ENCODE assay signal across 28 mouse cellular contexts in genomic region chr16:51249593-51249992, GRCm38 (mm10).
DNase-seq lines count a peak whose midpoint lies in the region; ATAC-seq and TF ChIP-seq lines count a peak whose summit lies in the region.
"Had no signal": no experiment of that assay in that cellular context is flagged by ENCODE, and none has a peak within 500 bp of the region (broad histone marks: within the 10 kb centered on the region; RNA-seq: fewer than 3 reads in every experiment).

No protein-coding gene starts in this region.

- 80% methylated on average over 3 of the region's 3 CpGs for WGBS in embryonic facial prominence, embryonic 11.5 days
- 87% methylated on average over 3 of the region's 3 CpGs for WGBS in embryonic facial prominence, embryonic 10.5 days
- WGBS in kidney, postnatal 0 days = 53% methylated on average over 3 of the region's 3 CpGs
- 57% methylated on average over 3 of the region's 3 CpGs for WGBS in kidney, embryonic 15.5 days
- 88% methylated on average over 3 of the region's 3 CpGs for WGBS in heart, embryonic 11.5 days (ENCODE audit: insufficient replicate concordance)

- H3K27ac ChIP-seq in embryonic facial prominence, embryonic 11.5 days (replicated peaks; ENCODE audit: low read depth, low read length) = no peak overlapping the region
- H3K27ac ChIP-seq in embryonic facial prominence, embryonic 10.5 days (replicated peaks) = no peak overlapping the region
- H3K27ac ChIP-seq in kidney, postnatal 0 days = no peak overlapping the region
- H3K27ac ChIP-seq in kidney, embryonic 15.5 days = no peak overlapping the region
- no peak overlapping the region for H3K27ac ChIP-seq in MEL (ENCODE audit: control insufficient read depth, low read depth, low read length)
- H3K27ac ChIP-seq in heart, embryonic 11.5 days (ENCODE audit: low read depth, low read length) = no peak overlapping the region
- H3K27ac ChIP-seq: embryonic facial prominence, embryonic 13.5 days; embryonic facial prominence, embryonic 15.5 days; forebrain, embryonic 10.5 days; forebrain, embryonic 12.5 days had no signal

- no peaks in the 10 kb centered on the region for H3K9me3 ChIP-seq in embryonic facial prominence, embryonic 11.5 days (replicated peaks; ENCODE audit: control insufficient read depth, low read length)
- no peaks in the 10 kb centered on the region for H3K9me3 ChIP-seq in embryonic facial prominence, embryonic 10.5 days
- no peaks in the 10 kb centered on the region for H3K9me3 ChIP-seq in kidney, postnatal 0 days (replicated peaks; ENCODE audit: low read length)
- H3K9me3 ChIP-seq in kidney, embryonic 15.5 days (replicated peaks) = no peaks in the 10 kb centered on the region
- H3K9me3 ChIP-seq in MEL (replicated peaks; ENCODE audit: insufficient read depth, low read length) = no peaks in the 10 kb centered on the region
- H3K9me3 ChIP-seq in heart, embryonic 11.5 days (replicated peaks; ENCODE audit: control insufficient read depth, low read length) = no peaks in the 10 kb centered on the region
- H3K9me3 ChIP-seq: embryonic facial prominence, embryonic 13.5 days; embryonic facial prominence, embryonic 15.5 days; forebrain, embryonic 10.5 days; forebrain, embryonic 12.5 days; G1E had no signal

- H3K79me2 ChIP-seq in MEL (ENCODE audit: control insufficient read depth, insufficient read depth, low read length, poor library complexity) = no peaks in the 10 kb centered on the region

- DNase-seq in embryonic facial prominence, embryonic 11.5 days (ENCODE audit: low spot score) = peak; percentile 1
- DNase-seq in embryonic facial prominence, embryonic 10.5 days (ENCODE audit: low spot score) = no peak
- peak; percentile 9 for DNase-seq in kidney, postnatal 0 days (ENCODE audit: low spot score)
- DNase-seq in 416B (ENCODE audit: low read depth) (peak; percentile 37), MEL (ENCODE audit: low read depth, low spot score) (peak; percentile 3)
- DNase-seq: adrenal gland, adult 2 months; adrenal gland, postnatal 10 days; adrenal gland, postnatal 25 days; B cell, adult 2 months; cerebellum, adult 11 months; cerebellum, adult 18-20 months; cerebellum, adult 8-10 months; cerebellum, adult 9-11 months; cerebellum, postnatal 14 days; cerebellum, postnatal 36 days; embryo, embryonic 11 days had no signal

- TF ChIP-seq EP300 in MEL (IDR thresholded peaks at IDR 0.05; ENCODE audit: low read depth in 1 of 2, low read length in 2 of 2) = no peak

- no peak overlapping the region for H3K4me2 ChIP-seq in embryonic facial prominence, embryonic 11.5 days (ENCODE audit: low read depth, low read length)
- H3K4me2 ChIP-seq in kidney, postnatal 0 days (ENCODE audit: low read length) = no peak overlapping the region
- no peak overlapping the region for H3K4me2 ChIP-seq in kidney, embryonic 15.5 days
- H3K4me2 ChIP-seq in heart, embryonic 11.5 days = no peak overlapping the region
- H3K4me2 ChIP-seq: embryonic facial prominence, embryonic 13.5 days; embryonic facial prominence, embryonic 15.5 days; forebrain, embryonic 12.5 days had no signal

- ATAC-seq in embryonic facial prominence, embryonic 11.5 days (replicated peaks; ENCODE audit: insufficient number of reproducible peaks, low FRiP score, low TSS enrichment, low read depth) = no peak
- no peak for ATAC-seq in kidney, postnatal 0 days (replicated peaks; ENCODE audit: low FRiP score, low read depth)
- ATAC-seq in kidney, embryonic 15.5 days (replicated peaks; ENCODE audit: low FRiP score) = no peak
- no peak for ATAC-seq in heart, embryonic 11.5 days (replicated peaks; ENCODE audit: insufficient number of reproducible peaks, low FRiP score, low TSS enrichment)
- ATAC-seq: CD4-positive, CD25-positive, alpha-beta regulatory T cell, adult 4 months; forebrain, embryonic 14.5 days; forebrain, embryonic 16.5 days had no signal

- no peaks in the 10 kb centered on the region for H3K36me3 ChIP-seq in embryonic facial prominence, embryonic 11.5 days (replicated peaks; ENCODE audit: control insufficient read depth, insufficient read depth, low read depth, low read length)
- no peaks in the 10 kb centered on the region for H3K36me3 ChIP-seq in embryonic facial prominence, embryonic 10.5 days (replicated peaks)
- H3K36me3 ChIP-seq in kidney, postnatal 0 days (ENCODE audit: insufficient read depth, low read length) = no peaks in the 10 kb centered on the region
- H3K36me3 ChIP-seq in kidney, embryonic 15.5 days = no peaks in the 10 kb centered on the region
- H3K36me3 ChIP-seq in MEL (ENCODE audit: control insufficient read depth in 1 of 2, insufficient read depth in 2 of 2, low read length in 2 of 2) = no peaks in the 10 kb centered on the region
- no peaks in the 10 kb centered on the region for H3K36me3 ChIP-seq in heart, embryonic 11.5 days (ENCODE audit: control insufficient read depth, insufficient read depth, low read length)
- H3K36me3 ChIP-seq: embryonic facial prominence, embryonic 13.5 days; embryonic facial prominence, embryonic 15.5 days; forebrain, embryonic 10.5 days; forebrain, embryonic 12.5 days; G1E had no signal

- TF ChIP-seq RAD21 in MEL (IDR thresholded peaks at IDR 0.05; ENCODE audit: low read depth, low read length) = no peak

- no peak overlapping the region for H3K4me3 ChIP-seq in embryonic facial prominence, embryonic 11.5 days (ENCODE audit: low read depth, low read length)
- H3K4me3 ChIP-seq in embryonic facial prominence, embryonic 10.5 days = no peak overlapping the region
- H3K4me3 ChIP-seq in kidney, postnatal 0 days (replicated peaks; ENCODE audit: low read depth, low read length) = no peak overlapping the region
- H3K4me3 ChIP-seq in kidney, embryonic 15.5 days (replicated peaks) = no peak overlapping the region
- peak overlapping the region in 1 of 2 experiments; percentile 55; a peak in 2 of 4 replicates for H3K4me3 ChIP-seq in MEL (ENCODE audit: control insufficient read depth in 1 of 2, insufficient read depth in 1 of 2, low read depth in 2 of 2, low read length in 2 of 2)
- H3K4me3 ChIP-seq in heart, embryonic 11.5 days (ENCODE audit: low read depth, low read length) = no peak overlapping the region
- H3K4me3 ChIP-seq: embryonic facial prominence, embryonic 13.5 days; embryonic facial prominence, embryonic 15.5 days; erythroblast, embryonic 14.5 days; forebrain, embryonic 10.5 days; forebrain, embryonic 12.5 days had no signal

- TF ChIP-seq POLR2A in MEL (IDR thresholded peaks at IDR 0.05; ENCODE audit: control insufficient read depth in 1 of 2, insufficient read depth in 1 of 2, low read depth in 1 of 2, low read length in 2 of 2, poor library complexity in 1 of 2) = no peak

- no peak overlapping the region for H3K9ac ChIP-seq in embryonic facial prominence, embryonic 11.5 days (replicated peaks; ENCODE audit: low read length)
- H3K9ac ChIP-seq in kidney, postnatal 0 days (ENCODE audit: low read depth, low read length) = no peak overlapping the region
- no peak overlapping the region for H3K9ac ChIP-seq in kidney, embryonic 15.5 days
- no peak overlapping the region for H3K9ac ChIP-seq in MEL (ENCODE audit: control insufficient read depth, low read depth, low read length, poor library complexity, severe bottlenecking)
- no peak overlapping the region for H3K9ac ChIP-seq in heart, embryonic 11.5 days (ENCODE audit: low read depth, low read length)
- H3K9ac ChIP-seq: embryonic facial prominence, embryonic 13.5 days; embryonic facial prominence, embryonic 15.5 days; forebrain, embryonic 12.5 days had no signal

- H3K27me3 ChIP-seq in embryonic facial prominence, embryonic 11.5 days (ENCODE audit: control insufficient read depth, insufficient read depth, low read length) = no peaks in the 10 kb centered on the region
- no peaks in the 10 kb centered on the region for H3K27me3 ChIP-seq in embryonic facial prominence, embryonic 10.5 days (replicated peaks; ENCODE audit: low read depth, poor library complexity, severe bottlenecking)
- H3K27me3 ChIP-seq in kidney, postnatal 0 days (ENCODE audit: insufficient read depth, low read length) = no peaks in the 10 kb centered on the region
- no peaks in the 10 kb centered on the region for H3K27me3 ChIP-seq in kidney, embryonic 15.5 days
- H3K27me3 ChIP-seq in MEL (ENCODE audit: control insufficient read depth in 1 of 2, insufficient read depth in 2 of 2, low read length in 2 of 2) = no peaks in the 10 kb centered on the region
- H3K27me3 ChIP-seq in heart, embryonic 11.5 days (ENCODE audit: control insufficient read depth, insufficient read depth, low read length) = no peaks in the 10 kb centered on the region
- H3K27me3 ChIP-seq: CH12.LX; embryonic facial prominence, embryonic 13.5 days; embryonic facial prominence, embryonic 15.5 days; forebrain, embryonic 12.5 days had no signal

- no peak for TF ChIP-seq CTCF in kidney, postnatal 0 days (IDR thresholded peaks at IDR 0.05; ENCODE audit: low read depth)
- TF ChIP-seq CTCF in MEL (IDR thresholded peaks at IDR 0.05 in 2 of 3, conservative IDR thresholded peaks at IDR 0.05 in 1 of 3; ENCODE audit: control insufficient read depth in 1 of 3, insufficient read depth in 1 of 3, low read depth in 2 of 3, low read length in 3 of 3, poor library complexity in 1 of 3, severe bottlenecking in 1 of 3) = no peak

- no peaks in the 10 kb centered on the region for H3K4me1 ChIP-seq in embryonic facial prominence, embryonic 11.5 days (ENCODE audit: control insufficient read depth, insufficient read depth, low read length)
- H3K4me1 ChIP-seq in embryonic facial prominence, embryonic 10.5 days = no peaks in the 10 kb centered on the region
- H3K4me1 ChIP-seq in kidney, postnatal 0 days (replicated peaks; ENCODE audit: insufficient read depth, low read length) = no peaks in the 10 kb centered on the region
- H3K4me1 ChIP-seq in kidney, embryonic 15.5 days = no peaks in the 10 kb centered on the region
- H3K4me1 ChIP-seq in MEL (ENCODE audit: control insufficient read depth in 1 of 2, insufficient read depth in 2 of 2, low read length in 2 of 2) = peaks cover 0 to 3% of the 10 kb centered on the region in 2 experiments; a peak in 1 of 4 replicates
- H3K4me1 ChIP-seq in heart, embryonic 11.5 days (ENCODE audit: control insufficient read depth, insufficient read depth, low read length) = no peaks in the 10 kb centered on the region
- H3K4me1 ChIP-seq: embryonic facial prominence, embryonic 13.5 days; embryonic facial prominence, embryonic 15.5 days; forebrain, embryonic 10.5 days; forebrain, embryonic 12.5 days had no signal

TF ChIP-seq in MEL, 35 proteins besides CTCF, POLR2A, EP300 and RAD21:
- TF ChIP-seq ZNF384 (IDR thresholded peaks at IDR 0.05; ENCODE audit: low read depth, low read length) (no peak), POLR2AphosphoS5 (IDR thresholded peaks at IDR 0.05; ENCODE audit: borderline replicate concordance, low read depth, low read length) (no peak), E2F4 (IDR thresholded peaks at IDR 0.05; ENCODE audit: borderline replicate concordance, low read depth, low read length) (no peak), RCOR1 (IDR thresholded peaks at IDR 0.05; ENCODE audit: low read depth, low read length) (no peak), ETS1 (IDR thresholded peaks at IDR 0.05; ENCODE audit: low read depth, low read length) (peak; percentile 60; the same call in 1 of the 2 replicates), MAX (IDR thresholded peaks at IDR 0.05; ENCODE audit: low read length) (no peak), ZMIZ1 (IDR thresholded peaks at IDR 0.05; ENCODE audit: low read depth, low read length) (no peak)
